ENCODE assay signal across 12 mouse cellular contexts in genomic region chr11:94441122-94441521, GRCm38 (mm10). TPM values are rescaled to one million over a fixed set of nuclear protein-coding genes. Genes with fewer than 3 reads are reported as not detected.
DNase-seq lines count a peak whose midpoint lies in the region; ATAC-seq lines count a peak whose summit lies in the region.
"Had no signal": no experiment of that assay in that cellular context is flagged by ENCODE, and none has a peak within 500 bp of the region (broad histone marks: within the 10 kb centered on the region; RNA-seq: fewer than 3 reads in every experiment).

No protein-coding gene starts in this region.

- 0 out of 2 replicates have a peak, but pooled peaks have one; percentile 23 for ATAC-seq in lung, embryonic 15.5 days (ENCODE audit: borderline replicate concordance, extremely low read depth, low FRiP score, low TSS enrichment)
- peak; percentile 6; the same call in 1 of the 2 replicates for ATAC-seq in neural tube, embryonic 15.5 days (ENCODE audit: low FRiP score)

- no peaks in the 10 kb centered on the region for H3K27me3 ChIP-seq in lung, embryonic 15.5 days
- H3K27me3 ChIP-seq in limb, embryonic 10.5 days (ENCODE audit: low read depth, poor library complexity, severe bottlenecking), result no peaks in the 10 kb centered on the region
- H3K27me3 ChIP-seq in neural tube, embryonic 15.5 days (replicated peaks), result no peaks in the 10 kb centered on the region

- H3K9ac ChIP-seq in lung, embryonic 15.5 days, result no peak overlapping the region
- H3K9ac ChIP-seq in neural tube, embryonic 15.5 days (replicated peaks), result no peak overlapping the region

- H3K27ac ChIP-seq in lung, embryonic 15.5 days, result no peak overlapping the region
- H3K27ac ChIP-seq in limb, embryonic 10.5 days, result peak overlapping the region; percentile 47; the same call in 1 of the 2 replicates
- H3K27ac ChIP-seq in neural tube, embryonic 15.5 days (replicated peaks), result 0 out of 2 replicates have a peak overlapping the region, but pooled peaks have one; percentile 14

- H3K4me1 ChIP-seq in lung, embryonic 15.5 days, result no peaks in the 10 kb centered on the region
- H3K4me1 ChIP-seq in limb, embryonic 10.5 days, result peaks cover 63% of the 10 kb centered on the region
- H3K4me1 ChIP-seq in neural tube, embryonic 15.5 days, result peaks cover 49% of the 10 kb centered on the region

- H3K9me3 ChIP-seq in lung, embryonic 15.5 days, result no peaks in the 10 kb centered on the region
- no peaks in the 10 kb centered on the region for H3K9me3 ChIP-seq in limb, embryonic 10.5 days (replicated peaks)
- no peaks in the 10 kb centered on the region for H3K9me3 ChIP-seq in neural tube, embryonic 15.5 days (replicated peaks)

- H3K4me2 ChIP-seq in lung, embryonic 15.5 days, result no peak overlapping the region
- no peak overlapping the region for H3K4me2 ChIP-seq in neural tube, embryonic 15.5 days

- no peak for DNase-seq in lung, postnatal 36 days
- peak; percentile 13 for DNase-seq in forelimb bud, embryonic 11.5 days (ENCODE audit: low read depth, low spot score)
- DNase-seq in limb, embryonic 10.5 days (ENCODE audit: low spot score), result no peak
- DNase-seq in cerebellum, postnatal 36 days, result no peak
- DNase-seq in adrenal gland, adult 18-20 months (ENCODE audit: low spot score in 2 of 2), result no peak
- DNase-seq: kidney, postnatal 25 days; left cerebral cortex, postnatal 4 days; lung, postnatal 14 days had no signal

- no peak overlapping the region for H3K4me3 ChIP-seq in lung, embryonic 15.5 days
- H3K4me3 ChIP-seq in limb, embryonic 10.5 days, result no peak overlapping the region
- no peak overlapping the region for H3K4me3 ChIP-seq in neural tube, embryonic 15.5 days (replicated peaks)

- no peaks in the 10 kb centered on the region for H3K36me3 ChIP-seq in lung, embryonic 15.5 days
- H3K36me3 ChIP-seq in limb, embryonic 10.5 days, result peaks cover 93% of the 10 kb centered on the region
- peaks cover 19% of the 10 kb centered on the region for H3K36me3 ChIP-seq in neural tube, embryonic 15.5 days

- 30% methylated on average over 7 of the region's 7 CpGs for whole genome bisulfite sequencing in lung, embryonic 15.5 days
- WGBS in limb, embryonic 10.5 days, result 41% methylated on average over 7 of the region's 7 CpGs
- 46% methylated on average over 7 of the region's 7 CpGs for WGBS in neural tube, embryonic 15.5 days

RNA-seq across cellular contexts. Expression of gene Cacna1g, which starts 32.9 kb away (rescaled TPM):
- polyA plus RNA-seq in lung, embryonic 15.5 days (2015; fragmentation: Nextera tagmentation; extraction: Ambion mirVana), result 7.3 and 7.7 TPM in 2 replicates
- 12.7 and 21.4 TPM in 2 replicates for polyA plus RNA-seq in limb, embryonic 10.5 days (2016; fragmentation: Nextera tagmentation; extraction: Ambion mirVana)
- polyA plus RNA-seq in neural tube, embryonic 15.5 days (2015; fragmentation: Nextera tagmentation; extraction: Ambion mirVana), result 12.8 and 14.7 TPM in 2 replicates
- under 1 TPM; 0.32 to 0.70 TPM for total RNA-seq in adrenal gland, adult 18-20 months (2021)
- total RNA-seq: common myeloid progenitor, adult 5-6 weeks had no signal

RNA-seq across cellular contexts. Expression of gene Spata20, which starts 44.9 kb away (rescaled TPM):
- 0.06 and 0.31 TPM in 2 replicates for polyA plus RNA-seq in lung, embryonic 15.5 days (2015; fragmentation: Nextera tagmentation; extraction: Ambion mirVana)
- 0.05 TPM in 1 of 2 replicates, not detected in the other for polyA plus RNA-seq in limb, embryonic 10.5 days (2016; fragmentation: Nextera tagmentation; extraction: Ambion mirVana)
- polyA plus RNA-seq in neural tube, embryonic 15.5 days (2015; fragmentation: Nextera tagmentation; extraction: Ambion mirVana), result 0.28 and 0.42 TPM in 2 replicates
- total RNA-seq in adrenal gland, adult 18-20 months (2021), result not detected
- total RNA-seq: common myeloid progenitor, adult 5-6 weeks had no signal
- polyA plus RNA-seq: neural tube, embryonic 11.5 days had no signal

RNA-seq across cellular contexts. Expression of gene Abcc3, which starts 48.3 kb away (rescaled TPM):
- 5.3 TPM in 2 replicates for polyA plus RNA-seq in lung, embryonic 15.5 days (2015; fragmentation: Nextera tagmentation; extraction: Ambion mirVana)
- 0.59 and 0.88 TPM in 2 replicates for polyA plus RNA-seq in limb, embryonic 10.5 days (2016; fragmentation: Nextera tagmentation; extraction: Ambion mirVana)
- polyA plus RNA-seq in neural tube, embryonic 15.5 days (2015; fragmentation: Nextera tagmentation; extraction: Ambion mirVana), result 1.1 and 1.7 TPM in 2 replicates
- total RNA-seq in adrenal gland, adult 18-20 months (2021), result 1 to 10 TPM; 3.7 to 6.5 TPM

RNA-seq across cellular contexts. Expression of gene Epn3, which starts 58.7 kb away (rescaled TPM):
- polyA plus RNA-seq in lung, embryonic 15.5 days (2015; fragmentation: Nextera tagmentation; extraction: Ambion mirVana), result 16.8 and 17.3 TPM in 2 replicates
- 3.0 and 3.6 TPM in 2 replicates for polyA plus RNA-seq in limb, embryonic 10.5 days (2016; fragmentation: Nextera tagmentation; extraction: Ambion mirVana)
- 1.1 and 1.5 TPM in 2 replicates for polyA plus RNA-seq in neural tube, embryonic 15.5 days (2015; fragmentation: Nextera tagmentation; extraction: Ambion mirVana)
- total RNA-seq in adrenal gland, adult 18-20 months (2021), result 10 to 100 TPM; 33.3 to 48.4 TPM
- total RNA-seq: common myeloid progenitor, adult 5-6 weeks had no signal
